Mouse (Mus musculus) embryonic facial prominence, embryonic 10.5 days (tissue): Measurements from ENCODE around the gene Ackr2. TPM values are rescaled to one million over a fixed set of nuclear protein-coding genes. Genes with fewer than 3 reads are reported as not detected.

Experiments
- DNase-seq: peaks from one replicate; pipeline ENCODE4 v3.0.0-alpha.2; 2017; ENCODE audit warnings: low spot score
- H3K27ac ChIP-seq: fragments of 300-500 bp; sonication (generic); replicated peaks from 2 replicates; pipeline ENCODE4 v1.5.1; 2016; ENCODE audit warnings: mild to moderate bottlenecking
- H3K27me3 ChIP-seq: fragments of 300-500 bp; sonication (generic); replicated peaks from 2 replicates; pipeline ENCODE4 v1.6.1; 2016; ENCODE audit warnings: low read depth, mild to moderate bottlenecking; ENCODE audit not compliant: poor library complexity, severe bottlenecking
- H3K36me3 ChIP-seq: fragments of 300-500 bp; sonication (generic); replicated peaks from 2 replicates; pipeline ENCODE4 v1.6.1; 2016; ENCODE audit warnings: mild to moderate bottlenecking, moderate library complexity
- H3K4me1 ChIP-seq: fragments of 300-500 bp; sonication (generic); 2 replicates; pipeline ENCODE4 v1.6.1; 2016
- H3K4me3 ChIP-seq: fragments of 300-500 bp; sonication (generic); 2 replicates; pipeline ENCODE4 v1.5.1; 2016; ENCODE audit warnings: mild to moderate bottlenecking, moderate library complexity
- H3K9me3 ChIP-seq: fragments of 300-500 bp; sonication (generic); 2 replicates; pipeline ENCODE4 v1.6.1; 2016; ENCODE audit warnings: mild to moderate bottlenecking
- WGBS: fragments of 180-500 bp; shearing (Covaris S2); methylation state at CpG from one replicate; pipeline ENCODE4 v1.1.7; 2016; 5-methylcytosine and 5-hydroxymethylcytosine counted together
- polyA plus RNA-seq: library from polyadenylated mRNA; unstranded; fragments of >200 nt; fragmentation: Nextera tagmentation; extraction: Ambion mirVana; gene quantifications from 2 replicates; pipeline ENCODE4 v1.2.1, GENCODE M21; 2016

Gene Ackr2
- polyA plus RNA-seq, 1 experiment from 2014 or later = 0.52 TPM

DNA sequence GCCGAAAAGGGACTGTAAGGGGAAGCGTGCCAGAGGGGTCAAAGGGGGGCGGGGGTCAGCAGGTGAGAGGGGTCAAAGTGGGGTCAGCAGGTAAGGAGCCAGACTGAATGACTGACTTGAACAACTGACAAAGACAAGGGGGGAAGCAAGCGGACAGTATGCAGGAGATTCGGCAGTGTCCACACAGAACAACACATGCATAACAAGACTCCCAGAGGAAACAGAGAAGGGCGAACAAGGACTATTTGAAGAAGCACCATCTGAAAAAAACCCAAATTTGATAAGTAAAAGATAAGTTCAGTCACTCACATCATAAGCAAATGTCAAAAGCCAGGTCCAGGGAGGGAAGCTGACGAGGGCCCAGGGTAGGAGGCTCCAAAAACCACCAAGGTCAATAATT is 29.6 kb downstream of the Ackr2 start:
- Histone ChIP-seq H3K36me3 (no peaks in the 10 kb centered on the region), H3K4me1 (peaks cover 12% of the 10 kb centered on the region), H3K4me3 (no peak overlapping the region), H3K9me3 (no peaks in the 10 kb centered on the region), H3K27me3 (no peaks in the 10 kb centered on the region), H3K27ac (no peak overlapping the region)
- DNase-seq = no peak
- WGBS = 74% methylated on average over 7 of the region's 7 CpGs

DNA sequence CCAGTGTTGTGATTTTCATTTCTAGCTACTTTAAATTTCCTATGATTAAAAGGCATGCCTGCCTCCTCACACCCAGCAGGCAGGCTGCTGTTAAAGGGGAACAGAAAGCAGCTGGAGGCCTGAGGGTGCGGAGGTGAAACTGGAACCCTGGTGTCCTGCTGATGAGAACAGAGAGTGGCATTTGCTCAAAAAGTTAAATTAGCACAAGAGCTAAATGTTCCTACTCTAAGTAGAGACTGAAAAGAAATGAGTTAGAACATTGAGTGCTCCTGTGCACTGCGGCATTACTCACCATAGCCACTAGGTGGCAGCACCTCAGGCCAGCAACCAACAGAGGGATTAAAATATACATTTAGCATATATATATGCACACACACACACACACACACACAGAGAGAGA is 30.3 kb downstream of the Ackr2 start:
- peak; percentile 55 for DNase-seq
- Histone ChIP-seq H3K4me1 (peaks cover 12% of the 10 kb centered on the region), H3K36me3 (no peaks in the 10 kb centered on the region), H3K4me3 (no peak overlapping the region), H3K27ac (no peak overlapping the region), H3K27me3 (no peaks in the 10 kb centered on the region), H3K9me3 (no peaks in the 10 kb centered on the region)
- WGBS = 13% methylated on average over 2 of the region's 2 CpGs

DNA sequence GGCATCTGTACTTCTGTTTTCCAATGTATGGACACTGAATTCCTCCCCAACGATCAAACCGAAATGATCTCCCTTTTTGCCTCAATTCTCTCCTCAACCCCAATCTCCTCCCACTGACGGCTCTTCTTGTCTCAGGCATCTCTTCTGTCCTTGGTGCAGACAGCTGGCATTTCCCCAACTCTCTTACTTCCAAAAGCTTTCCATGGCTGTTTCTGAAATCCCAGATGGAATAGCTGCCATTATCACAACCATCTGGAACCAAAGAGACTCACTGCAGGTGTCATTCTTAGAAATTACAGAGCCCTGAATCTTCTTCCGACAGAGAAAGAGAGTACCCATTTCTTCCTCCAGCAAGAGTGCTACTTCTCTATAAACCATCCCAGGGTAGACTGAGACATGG is 36.7 kb downstream of the Ackr2 start:
- Histone ChIP-seq H3K27me3 (no peaks in the 10 kb centered on the region), H3K4me1 (0 out of 2 replicates have a peak, but pooled peaks cover 3% of the 10 kb centered on the region), H3K4me3 (no peak overlapping the region), H3K27ac (no peak overlapping the region), H3K36me3 (peaks cover under 1% of the 10 kb centered on the region; the same call in 1 of the 2 replicates), H3K9me3 (no peaks in the 10 kb centered on the region)
- no peak for DNase-seq
- WGBS = 85% methylated on average over 4 of the region's 4 CpGs

DNA sequence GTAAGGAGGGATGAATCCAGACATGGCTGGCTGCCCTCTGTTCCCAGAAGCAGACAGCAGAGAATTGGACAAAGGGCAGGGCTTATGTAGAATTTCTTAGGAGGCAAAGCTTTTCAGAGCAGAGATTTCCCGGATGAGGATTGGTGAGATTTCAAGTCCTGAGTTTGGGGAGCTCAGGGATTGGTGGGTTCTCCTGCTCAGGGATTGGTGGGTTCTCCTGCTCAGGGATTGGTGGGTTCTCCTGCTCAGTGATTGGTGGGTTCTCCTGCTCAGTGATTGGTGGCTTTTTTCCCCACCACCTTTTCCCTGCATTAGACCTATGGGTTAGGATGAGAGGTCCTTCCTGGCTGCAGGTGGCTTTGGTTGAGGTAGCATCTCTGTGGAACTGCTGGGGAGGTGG is 38.8 kb downstream of the Ackr2 start:
- no peak for DNase-seq
- H3K4me3 ChIP-seq = no peak overlapping the region
- 79% methylated on average over 1 of the region's 1 CpGs for WGBS

DNA sequence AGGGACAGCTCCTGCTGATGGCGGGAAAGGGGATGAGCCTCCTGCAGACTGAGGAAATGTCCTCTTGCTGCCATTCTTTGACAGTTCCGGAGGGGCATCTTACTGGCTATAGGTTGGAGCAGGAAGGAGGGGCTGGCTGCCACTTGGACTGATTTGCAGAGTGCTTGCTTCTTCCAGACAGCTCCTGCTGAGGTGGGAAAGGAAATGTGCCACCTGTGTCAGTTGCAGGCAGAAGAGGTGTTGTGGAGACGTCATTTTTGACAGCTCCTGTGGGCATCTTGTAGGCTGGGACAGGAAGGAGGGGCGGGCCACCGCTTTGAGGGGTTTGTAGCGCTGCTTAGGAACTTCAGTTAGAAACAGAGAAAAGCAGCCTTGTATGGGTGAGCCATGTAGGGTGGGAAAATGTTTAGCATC is 39.3 kb downstream of the Ackr2 start:
- 64% methylated on average over 6 of the region's 6 CpGs for WGBS

More for the DNA sequence above, 38.8 kb downstream of the Ackr2 start:
- H3K4me1 ChIP-seq = 0 out of 2 replicates have a peak, but pooled peaks cover 3% of the 10 kb centered on the region
- no peak overlapping the region for H3K27ac ChIP-seq
- H3K9me3 ChIP-seq = no peaks in the 10 kb centered on the region
- no peaks in the 10 kb centered on the region for H3K27me3 ChIP-seq
- peaks cover 10% of the 10 kb centered on the region for H3K36me3 ChIP-seq

DNA sequence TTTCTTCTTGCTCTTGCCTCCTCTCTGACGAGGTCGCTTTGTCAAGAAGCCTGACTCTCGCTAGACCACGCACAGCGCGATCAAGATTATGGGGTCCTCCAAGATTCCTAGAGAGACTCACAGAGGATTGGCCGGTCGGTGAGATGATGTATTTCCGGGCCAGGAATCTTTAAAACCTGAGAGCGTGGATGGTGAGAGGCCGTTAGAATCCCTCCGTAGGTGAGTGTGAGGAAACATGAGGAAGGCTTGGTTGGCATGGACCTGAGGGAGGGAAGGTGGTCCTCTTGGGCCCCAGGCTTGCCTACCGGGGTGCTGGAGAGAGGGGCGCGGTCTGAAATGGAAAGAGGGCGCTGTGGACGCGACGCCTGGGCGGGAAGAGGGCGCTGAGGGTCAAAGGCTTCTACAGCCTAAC is 39.8 kb downstream of the Ackr2 start:
- peak overlapping the region; percentile 55 for H3K4me3 ChIP-seq
- H3K9me3 ChIP-seq = no peaks in the 10 kb centered on the region
- 0 out of 2 replicates have a peak, but pooled peaks cover 3% of the 10 kb centered on the region for H3K4me1 ChIP-seq
- 56% methylated on average over 21 of the region's 21 CpGs for whole genome bisulfite sequencing
- peaks cover 10% of the 10 kb centered on the region for H3K36me3 ChIP-seq
- peak overlapping the region; percentile 84 for H3K27ac ChIP-seq
- no peaks in the 10 kb centered on the region for H3K27me3 ChIP-seq
- peak; percentile 56 for DNase-seq

More for the DNA sequence above, 39.3 kb downstream of the Ackr2 start:
- H3K27ac ChIP-seq = peak overlapping the region; percentile 84
- H3K36me3 ChIP-seq = peaks cover 10% of the 10 kb centered on the region
- DNase-seq = peak; percentile 17
- no peaks in the 10 kb centered on the region for H3K9me3 ChIP-seq
- no peaks in the 10 kb centered on the region for H3K27me3 ChIP-seq
- 0 out of 2 replicates have a peak, but pooled peaks cover 3% of the 10 kb centered on the region for H3K4me1 ChIP-seq
- H3K4me3 ChIP-seq = peak overlapping the region; percentile 55

DNA sequence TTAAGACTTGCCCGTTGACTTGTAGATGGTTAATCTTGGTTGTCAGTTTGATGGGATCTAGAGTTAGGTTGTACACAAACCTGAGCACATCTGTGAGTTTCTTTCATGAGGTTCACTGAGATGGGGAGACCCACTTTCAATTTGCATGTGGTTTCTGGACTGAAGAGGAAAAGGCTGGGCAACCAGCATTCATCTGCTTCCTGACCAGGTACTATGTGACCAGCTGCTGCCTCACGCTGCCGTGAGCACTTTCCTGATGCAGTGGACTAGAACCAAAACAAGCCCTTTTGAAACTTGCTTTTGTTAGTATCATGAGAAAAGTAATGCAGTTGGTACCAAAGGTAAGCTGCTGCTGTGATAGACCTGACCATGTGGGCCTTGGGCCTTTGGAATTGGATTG is 44.9 kb downstream of the Ackr2 start:
- Histone ChIP-seq H3K27ac (no peak overlapping the region), H3K9me3 (no peaks in the 10 kb centered on the region), H3K36me3 (peaks cover 21% of the 10 kb centered on the region), H3K27me3 (no peaks in the 10 kb centered on the region), H3K4me1 (no peaks in the 10 kb centered on the region), H3K4me3 (no peak overlapping the region)
- no peak for DNase-seq
- WGBS = 90% methylated on average over 3 of the region's 3 CpGs

DNA sequence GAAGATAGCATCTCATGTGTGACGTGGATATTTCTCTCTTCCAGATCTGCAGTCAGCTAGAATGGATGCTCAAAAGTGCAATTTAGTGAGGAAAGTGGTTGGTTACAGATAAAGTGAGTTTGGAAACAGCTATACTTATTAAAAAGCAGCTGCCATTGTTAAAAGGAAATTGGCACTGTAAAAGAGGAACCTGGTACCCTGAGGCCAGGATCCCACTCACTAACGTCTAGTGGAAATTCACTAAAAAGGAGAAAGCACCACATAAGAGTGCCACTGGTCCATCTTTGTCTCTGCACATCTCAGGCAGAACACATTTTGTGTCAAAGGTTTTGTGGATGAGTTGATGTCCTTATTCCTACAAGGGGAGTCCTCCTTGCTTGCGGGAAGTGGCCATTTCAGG is 45.5 kb downstream of the Ackr2 start:
- no peak for DNase-seq
- 87% methylated on average over 3 of the region's 3 CpGs for WGBS
- no peak overlapping the region for H3K4me3 ChIP-seq

DNA sequence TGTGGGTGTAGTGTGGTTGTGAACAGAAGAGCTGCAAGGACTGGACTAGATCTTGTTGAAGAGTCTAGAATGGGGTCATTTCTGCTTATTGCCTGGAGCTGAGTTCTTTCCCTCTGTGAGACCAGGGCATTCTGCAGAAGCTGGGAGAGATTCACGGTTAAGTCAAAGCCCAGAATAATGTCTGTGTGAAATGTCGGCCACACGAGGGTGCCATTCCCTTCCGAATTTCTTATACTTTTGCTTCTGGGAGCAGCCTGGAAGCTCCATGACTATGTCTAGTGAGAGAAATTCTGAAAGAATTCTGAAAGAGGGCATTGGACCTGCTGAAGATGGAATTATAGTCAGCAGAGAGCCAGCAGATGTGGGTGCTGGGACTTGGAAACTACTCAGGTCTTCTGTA is 49.6 kb downstream of the Ackr2 start:
- 8% methylated on average over 4 of the region's 4 CpGs for WGBS

More for the DNA sequence above, 45.5 kb downstream of the Ackr2 start:
- Histone ChIP-seq H3K36me3 (peaks cover 21% of the 10 kb centered on the region), H3K27me3 (no peaks in the 10 kb centered on the region), H3K27ac (no peak overlapping the region), H3K4me1 (no peaks in the 10 kb centered on the region), H3K9me3 (no peaks in the 10 kb centered on the region)

DNA sequence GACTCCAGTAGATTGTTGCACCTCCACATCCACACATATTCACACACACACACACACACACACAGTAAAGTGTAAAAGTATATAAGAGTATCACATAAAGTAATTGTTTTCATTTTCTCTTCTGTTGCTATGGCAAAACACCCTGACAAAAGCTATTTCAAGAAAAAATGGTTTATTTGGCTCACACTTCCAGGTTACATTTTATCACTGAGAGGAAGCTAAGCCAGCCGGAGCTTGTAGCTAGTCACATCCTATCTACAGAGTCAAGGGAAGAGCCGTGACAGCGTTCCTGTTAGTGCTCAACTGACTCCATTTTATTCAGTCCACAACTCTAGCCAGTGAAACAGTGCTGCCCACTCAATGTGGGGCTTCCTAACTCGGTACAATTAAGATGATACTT is 50.3 kb downstream of the Ackr2 start:
- peaks cover 8% of the 10 kb centered on the region; the same call in 1 of the 2 replicates for H3K36me3 ChIP-seq
- no peak overlapping the region for H3K27ac ChIP-seq
- H3K27me3 ChIP-seq = no peaks in the 10 kb centered on the region
- H3K9me3 ChIP-seq = no peaks in the 10 kb centered on the region
- H3K4me1 ChIP-seq = peaks cover 9% of the 10 kb centered on the region
- no peak overlapping the region for H3K4me3 ChIP-seq
- 85% methylated on average over 4 of the region's 4 CpGs for WGBS
- DNase-seq = no peak

More for the DNA sequence above, 49.6 kb downstream of the Ackr2 start:
- peak; percentile 49 for DNase-seq
- Histone ChIP-seq H3K9me3 (no peaks in the 10 kb centered on the region), H3K4me3 (no peak overlapping the region), H3K27me3 (no peaks in the 10 kb centered on the region), H3K36me3 (peaks cover 11% of the 10 kb centered on the region; the same call in 1 of the 2 replicates), H3K27ac (no peak overlapping the region), H3K4me1 (peaks cover 9% of the 10 kb centered on the region)

DNA sequence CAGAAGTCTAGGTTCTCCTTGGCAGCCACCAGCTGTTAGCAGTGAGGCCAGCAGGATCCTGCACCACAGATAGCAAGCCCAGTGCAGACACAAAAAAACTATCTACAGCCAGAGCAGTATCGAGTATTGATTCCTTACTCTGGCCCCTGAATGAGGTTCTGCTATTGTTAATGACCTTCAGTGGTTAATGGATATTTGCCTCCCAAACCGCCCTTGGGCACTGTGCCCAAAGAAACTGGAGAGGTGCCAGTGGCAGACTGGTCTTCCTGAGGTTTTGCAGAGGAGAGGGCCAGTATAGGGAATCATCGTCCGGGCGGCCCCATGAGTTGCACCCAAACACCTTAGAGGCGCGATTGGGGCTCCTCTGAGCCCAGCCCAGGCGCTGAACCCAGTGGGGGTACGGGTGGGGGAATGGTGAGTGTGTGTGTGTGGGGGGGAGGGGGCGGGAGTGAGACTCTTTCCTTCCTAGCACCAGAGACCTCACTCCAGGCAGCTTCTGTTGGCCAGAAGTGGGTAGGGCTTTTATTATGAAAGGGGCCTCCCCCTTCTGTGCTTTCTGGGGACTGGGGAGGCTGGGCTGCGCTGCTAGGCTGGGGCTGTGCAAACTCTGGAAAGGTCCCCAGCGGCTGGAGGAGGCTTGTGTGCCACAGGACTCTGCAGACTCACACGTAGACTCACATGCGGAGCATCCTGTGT is 52.4 kb downstream of the Ackr2 start, which contains the start of gene Fam198a:
Fam198a (plus strand) TSS at position 571 of the 696 bp plus-strand sequence.
- Histone ChIP-seq H3K27ac (peak within 1 kb of the TSS; percentile 61), H3K36me3 (no peaks in the 10 kb centered on the region), H3K4me1 (peaks cover 14% of the 10 kb centered on the region), H3K4me3 (peak within 1 kb of the TSS; percentile 37; the same call in 1 of the 2 replicates), H3K27me3 (no peaks in the 10 kb centered on the region), H3K9me3 (no peaks in the 10 kb centered on the region)
- 15% methylated on average over 14 of the region's 14 CpGs for WGBS
- DNase-seq = peak; percentile 46

DNA sequence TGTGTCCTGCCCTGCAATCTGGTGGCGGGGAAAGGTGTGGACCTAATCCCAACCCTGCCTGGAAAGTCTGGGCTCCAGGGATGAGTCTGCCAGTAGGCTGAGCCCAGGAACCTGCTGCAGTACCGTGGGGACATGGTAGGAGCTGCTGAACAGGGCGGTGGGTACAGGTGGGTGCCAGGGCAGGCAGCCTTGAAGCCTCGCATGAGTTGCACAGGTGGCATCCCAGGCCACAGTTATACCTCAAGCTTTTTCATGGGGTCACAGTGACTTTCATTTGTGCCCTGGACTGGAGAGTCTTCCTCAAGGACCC is 52.9 kb downstream of the Ackr2 start:
- no peak for DNase-seq
- Histone ChIP-seq H3K36me3 (no peaks in the 10 kb centered on the region), H3K9me3 (no peaks in the 10 kb centered on the region), H3K4me1 (peaks cover 14% of the 10 kb centered on the region), H3K4me3 (peak overlapping the region; percentile 37; the same call in 1 of the 2 replicates), H3K27me3 (no peaks in the 10 kb centered on the region), H3K27ac (peak overlapping the region; percentile 61; the same call in 1 of the 2 replicates)
- 45% methylated on average over 4 of the region's 4 CpGs for WGBS

DNA sequence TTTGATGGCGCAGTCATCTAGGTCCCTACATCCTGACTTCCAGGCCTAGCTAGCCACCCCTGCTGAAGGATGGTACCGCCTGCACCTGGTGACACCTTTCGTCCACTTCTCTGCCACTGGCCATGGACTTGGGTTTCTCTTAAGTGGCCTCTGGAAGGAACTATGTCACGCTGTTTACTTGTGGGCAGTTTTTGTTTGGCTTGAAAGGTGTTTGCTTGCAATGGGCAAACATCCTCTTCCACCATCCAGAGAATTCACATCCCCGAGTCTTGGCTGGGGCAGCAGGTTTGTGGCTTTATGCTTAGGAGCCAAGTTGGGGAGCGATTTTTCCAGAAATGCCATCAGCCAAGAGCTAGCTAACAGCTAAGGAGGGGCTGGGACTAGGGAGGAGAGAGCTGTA is 54.4 kb downstream of the Ackr2 start:
- WGBS = 91% methylated on average over 6 of the region's 6 CpGs

More for the DNA sequence above, 54.4 kb downstream of the Ackr2 start:
- no peaks in the 10 kb centered on the region for H3K9me3 ChIP-seq
- no peak for DNase-seq
- no peak overlapping the region for H3K4me3 ChIP-seq
- H3K27me3 ChIP-seq = no peaks in the 10 kb centered on the region
- H3K36me3 ChIP-seq = no peaks in the 10 kb centered on the region
- no peak overlapping the region for H3K27ac ChIP-seq
- peaks cover 14% of the 10 kb centered on the region for H3K4me1 ChIP-seq
